Mouse (Mus musculus) liver, embryonic 14.5 days (tissue): ENCODE results near the gene Plekhj1.

Source experiments
- CTCF ChIP-seq: IDR thresholded peaks from 2 replicates; pipeline ENCODE4 v1.5.1; 2016; ENCODE audit warnings: antibody characterized with exemption, low read depth, control low read depth
- EP300 ChIP-seq: IDR thresholded peaks from 2 replicates; pipeline ENCODE4 v1.6.1; 2016; ENCODE audit warnings: antibody characterized with exemption, low read depth

GRCm38 (mm10) chr10:80774981-80775380 is 23.4 kb downstream of the Plekhj1 start:
- TF ChIP-seq CTCF (no peak), EP300 (no peak)
